In genomic region chr7:78111291-78111690, GRCm38 (mm10) we compare ENCODE assay signal across 11 mouse cellular contexts.
"Had no signal": no experiment of that assay in that cellular context is flagged by ENCODE, and none has a peak within 500 bp of the region (broad histone marks: within the 10 kb centered on the region; RNA-seq: fewer than 3 reads in every experiment).

No protein-coding gene starts in this region.

- DNase-seq: kidney, adult 2 months; layer of hippocampus, postnatal 36 days; liver; lung, adult 18-20 months; lung, postnatal 10 days; lung, postnatal 36 days; midbrain, embryonic 14.5 days; spleen, adult 18-20 months; thymus, postnatal 25 days had no signal

- ATAC-seq: intestine, postnatal 0 days; liver, embryonic 12.5 days had no signal
